Mouse (Mus musculus): ENCODE measurements around the gene C8g. TPM values are rescaled to one million over a fixed set of nuclear protein-coding genes. Genes with fewer than 3 reads are reported as not detected.

Gene C8g
- polyA plus RNA-seq, 1 experiment from 2014 or later = 5.5 TPM

DNA sequence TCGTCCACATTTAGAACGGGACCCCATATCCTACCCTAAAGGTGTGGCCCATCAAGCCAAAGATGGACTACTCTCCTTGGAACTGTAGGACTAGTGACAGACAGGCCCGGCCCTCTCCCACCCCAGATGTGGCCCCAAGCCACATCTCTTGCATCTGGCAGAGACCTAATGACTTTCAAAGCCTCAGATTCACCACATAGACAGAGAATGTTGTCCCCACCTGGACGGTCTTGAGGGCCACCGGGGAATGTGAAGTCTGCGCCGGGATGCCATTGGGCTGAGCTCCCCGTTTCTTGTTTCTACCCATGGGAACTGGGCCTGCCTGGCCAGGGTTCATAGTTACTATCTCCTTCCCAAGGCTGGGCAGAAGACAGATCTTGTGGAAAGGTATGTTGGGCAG, 24.0 kb downstream of the C8g start:
- DNase-seq (ENCODE audit: low spot score) (no peak), ATAC-seq (replicated peaks; ENCODE audit: low FRiP score) (no peak)
- WGBS = 89% methylated on average over 8 of the region's 8 CpGs
- Histone ChIP-seq H3K4me2 (ENCODE audit: low read depth, low read length, severe bottlenecking) (no peak overlapping the region), H3K27ac (ENCODE audit: low read depth, low read length) (no peak overlapping the region), H3K9ac (ENCODE audit: low read length) (no peak overlapping the region), H3K27me3 (ENCODE audit: control insufficient read depth, insufficient read depth, low read length) (no peaks in the 10 kb centered on the region), H3K9me3 (ENCODE audit: control insufficient read depth, low read length) (no peaks in the 10 kb centered on the region), H3K4me1 (replicated peaks; ENCODE audit: control insufficient read depth, insufficient read depth, low read length) (no peaks in the 10 kb centered on the region), H3K4me3 (ENCODE audit: low read depth, low read length) (no peak overlapping the region), H3K36me3 (ENCODE audit: control insufficient read depth, insufficient read depth, low read length) (no peaks in the 10 kb centered on the region)

DNA sequence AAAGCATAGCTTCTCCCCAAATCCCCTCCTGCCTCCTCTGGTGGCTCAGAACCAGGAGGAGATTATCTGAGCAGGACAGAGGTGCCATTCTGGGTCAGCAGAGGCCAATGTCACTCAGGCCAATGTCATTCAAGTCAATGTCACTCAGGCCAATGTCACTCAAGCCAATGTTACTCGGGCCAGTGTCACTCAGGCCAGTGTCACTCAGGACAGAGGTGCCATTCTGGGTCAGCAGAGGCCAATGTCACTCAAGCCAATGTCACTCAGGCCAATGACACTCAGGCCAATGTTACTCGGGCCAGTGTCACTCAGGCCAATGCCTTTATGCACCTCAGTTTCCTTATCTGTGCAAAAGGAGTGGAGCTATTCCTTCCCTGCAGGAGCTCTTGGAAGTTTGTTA, 29.0 kb downstream of the C8g start:
- 79% methylated on average over 2 of the region's 2 CpGs for WGBS
- H3K27me3 ChIP-seq (ENCODE audit: control insufficient read depth, insufficient read depth, low read length) = no peaks in the 10 kb centered on the region

DNA sequence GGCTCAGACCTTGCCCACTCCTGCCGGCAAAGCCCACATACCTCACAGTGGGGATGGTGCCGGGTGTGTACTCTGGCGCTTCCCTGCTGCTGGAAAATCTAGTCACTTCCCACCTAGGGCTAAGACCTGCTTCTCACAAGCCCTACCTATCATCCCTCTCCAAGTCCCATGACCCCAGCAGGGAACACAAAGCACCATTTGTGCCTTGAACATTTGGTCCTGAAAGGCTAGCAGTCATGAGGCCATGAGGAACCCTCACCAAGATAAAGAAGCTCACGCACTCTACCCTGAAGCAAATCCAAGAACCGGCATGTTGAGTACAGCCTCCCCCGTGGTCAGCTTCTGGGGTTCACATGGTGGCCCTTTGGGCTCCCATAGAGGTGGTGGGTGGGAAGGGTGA, 31.6 kb downstream of the C8g start, which contains the start of gene Ptgds:
TSS of gene Ptgds (minus strand) at position 78 of the 400 bp plus-strand sequence.
- H3K9me3 ChIP-seq (ENCODE audit: control insufficient read depth, low read length) = no peaks in the 10 kb centered on the region
- H3K4me1 ChIP-seq (replicated peaks; ENCODE audit: control insufficient read depth, insufficient read depth, low read length) = no peaks in the 10 kb centered on the region
- H3K4me3 ChIP-seq (ENCODE audit: low read depth, low read length) = no peak within 1 kb of the TSS
- no peak within 1 kb of the TSS for H3K9ac ChIP-seq (ENCODE audit: low read length)
- H3K27me3 ChIP-seq (ENCODE audit: control insufficient read depth, insufficient read depth, low read length) = no peaks in the 10 kb centered on the region
- H3K36me3 ChIP-seq (ENCODE audit: control insufficient read depth, insufficient read depth, low read length) = no peaks in the 10 kb centered on the region
- DNase-seq (ENCODE audit: low spot score) = no peak
- WGBS = 67% methylated on average over 6 of the region's 6 CpGs
- no peak within 1 kb of the TSS for H3K27ac ChIP-seq (ENCODE audit: low read depth, low read length)
- H3K4me2 ChIP-seq (ENCODE audit: low read depth, low read length, severe bottlenecking) = no peak within 1 kb of the TSS
- ATAC-seq (replicated peaks; ENCODE audit: low FRiP score) = no peak

More for the DNA sequence above, 29.0 kb downstream of the C8g start:
- DNase-seq (ENCODE audit: low spot score) (no peak), ATAC-seq (replicated peaks; ENCODE audit: low FRiP score) (no peak)
- H3K9me3 ChIP-seq (ENCODE audit: control insufficient read depth, low read length) = no peaks in the 10 kb centered on the region
- no peaks in the 10 kb centered on the region for H3K36me3 ChIP-seq (ENCODE audit: control insufficient read depth, insufficient read depth, low read length)
- H3K9ac ChIP-seq (ENCODE audit: low read length) = no peak overlapping the region
- H3K27ac ChIP-seq (ENCODE audit: low read depth, low read length) = no peak overlapping the region
- no peak overlapping the region for H3K4me2 ChIP-seq (ENCODE audit: low read depth, low read length, severe bottlenecking)
- no peak overlapping the region for H3K4me3 ChIP-seq (ENCODE audit: low read depth, low read length)
- H3K4me1 ChIP-seq (replicated peaks; ENCODE audit: control insufficient read depth, insufficient read depth, low read length) = no peaks in the 10 kb centered on the region

DNA sequence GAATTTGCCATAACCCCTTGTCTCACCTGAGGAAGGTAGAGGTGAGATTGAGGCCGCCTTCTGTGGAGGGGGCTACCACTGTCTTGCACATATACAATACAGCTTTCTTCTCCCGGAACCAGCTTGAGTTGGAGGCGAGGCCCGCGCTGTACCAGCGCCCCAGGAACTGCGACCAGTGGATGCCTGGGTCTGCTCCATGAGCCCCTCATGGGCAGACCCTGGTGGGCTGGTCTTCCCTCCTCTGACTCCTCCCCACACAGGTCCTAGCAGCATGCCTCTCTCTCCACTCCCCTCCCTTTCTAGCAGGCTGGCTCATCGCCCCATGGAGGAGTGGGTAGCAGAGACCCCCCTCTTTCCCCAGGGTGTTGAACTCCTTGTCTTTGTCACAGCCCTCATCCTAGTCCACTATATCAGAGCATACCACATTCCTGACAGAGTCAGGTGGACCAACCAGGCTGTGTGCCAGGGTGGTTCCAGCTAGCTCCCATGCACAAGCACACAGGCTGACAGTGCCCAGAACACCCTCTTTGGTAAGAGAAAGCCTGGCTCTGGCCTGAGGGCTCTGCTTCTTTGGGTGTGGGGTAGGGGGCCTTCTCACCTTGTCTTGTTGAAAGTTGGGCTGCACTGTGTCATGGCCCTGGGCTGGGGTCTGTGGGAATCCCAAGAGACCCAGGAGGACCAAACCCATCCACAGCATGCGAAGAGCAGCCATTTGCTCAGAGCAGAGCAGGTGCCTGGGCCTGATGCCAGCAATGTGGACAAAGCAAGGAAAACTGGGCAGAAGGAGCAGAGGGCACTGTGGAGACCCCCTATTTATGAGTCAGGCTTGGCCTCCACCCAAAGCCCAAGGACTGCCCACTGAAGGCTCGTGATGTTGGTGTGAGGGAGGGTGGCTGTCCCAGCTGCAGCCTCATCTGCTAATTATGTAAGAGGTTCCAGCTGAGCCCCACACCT, 32.3 kb downstream of the C8g start:
- WGBS = 82% methylated on average over 10 of the region's 10 CpGs
- H3K9ac ChIP-seq (ENCODE audit: low read length) = no peak overlapping the region
- no peak for DNase-seq (ENCODE audit: low spot score)

GRCm38 (mm10) chr2:25467606-25468303, 33.8 kb downstream of the C8g start:
- H3K4me2 ChIP-seq (ENCODE audit: low read depth, low read length, severe bottlenecking) = no peak overlapping the region
- no peak for DNase-seq (ENCODE audit: low spot score)
- no peak overlapping the region for H3K4me3 ChIP-seq (ENCODE audit: low read depth, low read length)
- no peaks in the 10 kb centered on the region for H3K36me3 ChIP-seq (ENCODE audit: control insufficient read depth, insufficient read depth, low read length)
- no peak overlapping the region for H3K27ac ChIP-seq (ENCODE audit: low read depth, low read length)
- H3K9me3 ChIP-seq (ENCODE audit: control insufficient read depth, low read length) = no peaks in the 10 kb centered on the region
- H3K9ac ChIP-seq (ENCODE audit: low read length) = no peak overlapping the region
- H3K4me1 ChIP-seq (replicated peaks; ENCODE audit: control insufficient read depth, insufficient read depth, low read length) = no peaks in the 10 kb centered on the region
- 74% methylated on average over 14 of the region's 14 CpGs for WGBS
- no peak for ATAC-seq (replicated peaks; ENCODE audit: low FRiP score)
- H3K27me3 ChIP-seq (ENCODE audit: control insufficient read depth, insufficient read depth, low read length) = no peaks in the 10 kb centered on the region

More for the DNA sequence above, 32.3 kb downstream of the C8g start:
- Histone ChIP-seq H3K36me3 (ENCODE audit: control insufficient read depth, insufficient read depth, low read length) (no peaks in the 10 kb centered on the region), H3K9me3 (ENCODE audit: control insufficient read depth, low read length) (no peaks in the 10 kb centered on the region), H3K27me3 (ENCODE audit: control insufficient read depth, insufficient read depth, low read length) (no peaks in the 10 kb centered on the region), H3K4me1 (replicated peaks; ENCODE audit: control insufficient read depth, insufficient read depth, low read length) (no peaks in the 10 kb centered on the region), H3K4me3 (ENCODE audit: low read depth, low read length) (no peak overlapping the region), H3K27ac (ENCODE audit: low read depth, low read length) (no peak overlapping the region), H3K4me2 (ENCODE audit: low read depth, low read length, severe bottlenecking) (no peak overlapping the region)
- no peak for ATAC-seq (replicated peaks; ENCODE audit: low FRiP score)

- 33% methylated on average over 10 of the region's 10 CpGs for WGBS
- Histone ChIP-seq H3K9me3 (ENCODE audit: control insufficient read depth, low read length) (no peaks in the 10 kb centered on the region), H3K4me1 (replicated peaks; ENCODE audit: control insufficient read depth, insufficient read depth, low read length) (no peaks in the 10 kb centered on the region), H3K9ac (ENCODE audit: low read length) (no peak overlapping the region), H3K36me3 (ENCODE audit: control insufficient read depth, insufficient read depth, low read length) (no peaks in the 10 kb centered on the region), H3K27me3 (ENCODE audit: control insufficient read depth, insufficient read depth, low read length) (no peaks in the 10 kb centered on the region), H3K4me3 (ENCODE audit: low read depth, low read length) (no peak overlapping the region), H3K4me2 (ENCODE audit: low read depth, low read length, severe bottlenecking) (no peak overlapping the region), H3K27ac (ENCODE audit: low read depth, low read length) (no peak overlapping the region)
- DNase-seq (ENCODE audit: low spot score) = no peak
- 0 out of 2 replicates have a peak, but pooled peaks have one; percentile 47 for ATAC-seq (replicated peaks; ENCODE audit: low FRiP score)
These were observed 35.5 kb downstream of the C8g start for GRCm38 (mm10) chr2:25465816-25466635.

- no peaks in the 10 kb centered on the region for H3K36me3 ChIP-seq (ENCODE audit: control insufficient read depth, insufficient read depth, low read length)
- H3K9ac ChIP-seq (ENCODE audit: low read length) = no peak overlapping the region
- H3K27ac ChIP-seq (ENCODE audit: low read depth, low read length) = no peak overlapping the region
- ATAC-seq (replicated peaks; ENCODE audit: low FRiP score) (no peak), DNase-seq (ENCODE audit: low spot score) (no peak)
- H3K4me2 ChIP-seq (ENCODE audit: low read depth, low read length, severe bottlenecking) = no peak overlapping the region
- H3K4me3 ChIP-seq (ENCODE audit: low read depth, low read length) = no peak overlapping the region
- peaks cover 2% of the 10 kb centered on the region; the same call in 1 of the 2 replicates for H3K4me1 ChIP-seq (replicated peaks; ENCODE audit: control insufficient read depth, insufficient read depth, low read length)
- H3K9me3 ChIP-seq (ENCODE audit: control insufficient read depth, low read length) = no peaks in the 10 kb centered on the region
- WGBS = 88% methylated on average over 2 of the region's 2 CpGs
- H3K27me3 ChIP-seq (ENCODE audit: control insufficient read depth, insufficient read depth, low read length) = no peaks in the 10 kb centered on the region
These were observed 36.3 kb downstream of the C8g start for GRCm38 (mm10) chr2:25465256-25465655.

DNA sequence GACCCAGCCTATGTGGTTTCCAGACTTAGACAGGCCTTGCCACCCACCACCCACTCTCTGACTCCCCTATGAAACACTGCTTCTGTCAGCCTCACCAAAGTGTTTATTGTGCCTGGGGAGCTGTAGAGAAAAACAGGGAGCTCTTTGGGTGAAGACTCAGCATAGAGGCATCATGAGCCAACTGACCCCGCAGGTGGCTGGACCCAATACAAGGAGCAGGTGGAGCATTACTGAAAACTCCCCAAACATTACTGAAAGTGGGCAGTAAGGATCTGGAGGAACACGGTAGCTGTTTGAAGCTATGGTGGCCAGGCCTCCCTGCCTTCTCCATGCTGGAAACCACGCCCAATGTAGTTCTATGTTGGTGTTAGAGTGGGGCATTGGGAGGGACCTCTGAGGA, 37.9 kb downstream of the C8g start:
- Histone ChIP-seq H3K4me3 (ENCODE audit: low read depth, low read length) (no peak overlapping the region), H3K9me3 (ENCODE audit: control insufficient read depth, low read length) (no peaks in the 10 kb centered on the region), H3K27ac (ENCODE audit: low read depth, low read length) (no peak overlapping the region), H3K27me3 (ENCODE audit: control insufficient read depth, insufficient read depth, low read length) (no peaks in the 10 kb centered on the region), H3K4me2 (ENCODE audit: low read depth, low read length, severe bottlenecking) (no peak overlapping the region), H3K9ac (ENCODE audit: low read length) (no peak overlapping the region), H3K36me3 (ENCODE audit: control insufficient read depth, insufficient read depth, low read length) (no peaks in the 10 kb centered on the region; the same call in 1 of the 2 replicates), H3K4me1 (replicated peaks; ENCODE audit: control insufficient read depth, insufficient read depth, low read length) (peaks cover 6% of the 10 kb centered on the region; the same call in 1 of the 2 replicates)
- DNase-seq (ENCODE audit: low spot score) = no peak
- no peak for ATAC-seq (replicated peaks; ENCODE audit: low FRiP score)
- 92% methylated on average over 3 of the region's 3 CpGs for WGBS
